In genomic region chr7:141465388-141466044, GRCm38 (mm10) we compare ENCODE assay signal across 9 mouse cellular contexts. TPM values are rescaled to one million over a fixed set of nuclear protein-coding genes. Genes with fewer than 3 reads are reported as not detected.
DNase-seq lines count a peak whose midpoint lies in the region; ATAC-seq and TF ChIP-seq lines count a peak whose summit lies in the region.
"Had no signal": no experiment of that assay in that cellular context is flagged by ENCODE, and none has a peak within 500 bp of the region (broad histone marks: within the 10 kb centered on the region; RNA-seq: fewer than 3 reads in every experiment).

No protein-coding gene starts in this region.

- ATAC-seq in lung, embryonic 16.5 days (ENCODE audit: low read depth): no peak
- ATAC-seq in heart, postnatal 0 days (ENCODE audit: insufficient read depth, low read depth): no peak
- no peak for ATAC-seq in stomach, embryonic 14.5 days (ENCODE audit: insufficient number of reproducible peaks, insufficient read depth, low FRiP score, low read depth)

- H3K9me3 ChIP-seq in lung, embryonic 16.5 days (ENCODE audit: control insufficient read depth, low read length): no peaks in the 10 kb centered on the region
- H3K9me3 ChIP-seq in heart, postnatal 0 days (replicated peaks; ENCODE audit: control insufficient read depth, low read length): no peaks in the 10 kb centered on the region
- H3K9me3 ChIP-seq in stomach, embryonic 14.5 days (ENCODE audit: control insufficient read depth, low read depth, low read length): no peaks in the 10 kb centered on the region

- H3K36me3 ChIP-seq in lung, embryonic 16.5 days (ENCODE audit: control insufficient read depth, insufficient read depth, low read length): peaks cover 8% of the 10 kb centered on the region
- H3K36me3 ChIP-seq in heart, postnatal 0 days (replicated peaks; ENCODE audit: control insufficient read depth, insufficient read depth, low read length): peaks cover 9% of the 10 kb centered on the region
- peaks cover 9% of the 10 kb centered on the region; the same call in 1 of the 2 replicates for H3K36me3 ChIP-seq in stomach, embryonic 14.5 days (ENCODE audit: control insufficient read depth, insufficient read depth, low read length)

- no peak overlapping the region for H3K4me3 ChIP-seq in lung, embryonic 16.5 days (ENCODE audit: low read length)
- H3K4me3 ChIP-seq in heart, postnatal 0 days (ENCODE audit: low read depth, low read length): 0 out of 2 replicates have a peak overlapping the region, but pooled peaks have one; percentile 36
- H3K4me3 ChIP-seq in stomach, embryonic 14.5 days (ENCODE audit: low read depth, low read length): 0 out of 2 replicates have a peak overlapping the region, but pooled peaks have one; percentile 11

- peak overlapping the region; percentile 32; the same call in 1 of the 2 replicates for H3K9ac ChIP-seq in lung, embryonic 16.5 days (ENCODE audit: low read length)
- H3K9ac ChIP-seq in heart, postnatal 0 days (replicated peaks; ENCODE audit: low read depth, low read length): peak overlapping the region; percentile 9; the same call in 1 of the 2 replicates
- no peak overlapping the region for H3K9ac ChIP-seq in stomach, embryonic 14.5 days (replicated peaks; ENCODE audit: low read depth, low read length)

- peaks cover 38% of the 10 kb centered on the region for H3K27me3 ChIP-seq in lung, embryonic 16.5 days (ENCODE audit: control insufficient read depth, insufficient read depth, low read depth, low read length)
- peaks cover 16% of the 10 kb centered on the region; the same call in 1 of the 2 replicates for H3K27me3 ChIP-seq in heart, postnatal 0 days (ENCODE audit: control insufficient read depth, insufficient read depth, low read length)
- H3K27me3 ChIP-seq in stomach, embryonic 14.5 days (ENCODE audit: control insufficient read depth, insufficient read depth, low read length): peaks cover 19% of the 10 kb centered on the region; the same call in 1 of the 2 replicates
- H3K27me3 ChIP-seq: CH12.LX had no signal

- TF ChIP-seq EP300 in heart, postnatal 0 days (IDR thresholded peaks at IDR 0.05; ENCODE audit: low read depth): no peak

- TF ChIP-seq CTCF in heart, postnatal 0 days (IDR thresholded peaks at IDR 0.05; ENCODE audit: low read depth): no peak

- peak overlapping the region; percentile 46; the same call in 1 of the 2 replicates for H3K4me2 ChIP-seq in lung, embryonic 16.5 days (ENCODE audit: low read depth, low read length)
- H3K4me2 ChIP-seq in heart, postnatal 0 days (ENCODE audit: low read depth, low read length): peak overlapping the region; percentile 53
- peak overlapping the region; percentile 34; the same call in 1 of the 2 replicates for H3K4me2 ChIP-seq in stomach, embryonic 14.5 days (replicated peaks; ENCODE audit: low read depth, low read length)

- 39% methylated on average over 8 of the region's 10 CpGs for WGBS in lung, embryonic 16.5 days
- 38% methylated on average over 10 of the region's 10 CpGs for WGBS in heart, postnatal 0 days
- 32% methylated on average over 10 of the region's 10 CpGs for WGBS in stomach, embryonic 14.5 days

- DNase-seq in cerebellum, adult 9-11 months: peak; percentile 68
- DNase-seq in cerebellum, adult 8-10 months: no peak
- DNase-seq in lung, postnatal 25 days (ENCODE audit: low spot score): no peak
- DNase-seq in heart, postnatal 0 days (ENCODE audit: low spot score): no peak
- no peak for DNase-seq in ovary, adult 18-20 months (ENCODE audit: low spot score)
- DNase-seq in T-cell, adult 2 months (ENCODE audit: low spot score): no peak

- H3K27ac ChIP-seq in lung, embryonic 16.5 days (ENCODE audit: low read length): no peak overlapping the region
- H3K27ac ChIP-seq in heart, postnatal 0 days (ENCODE audit: low read depth): peak overlapping the region; percentile 64
- H3K27ac ChIP-seq in stomach, embryonic 14.5 days (ENCODE audit: low read length): no peak overlapping the region

- peaks cover 65% of the 10 kb centered on the region for H3K4me1 ChIP-seq in lung, embryonic 16.5 days (replicated peaks; ENCODE audit: control insufficient read depth, insufficient read depth, low read length)
- H3K4me1 ChIP-seq in heart, postnatal 0 days (ENCODE audit: control insufficient read depth, insufficient read depth): peaks cover 33% of the 10 kb centered on the region
- H3K4me1 ChIP-seq in stomach, embryonic 14.5 days (ENCODE audit: control insufficient read depth, insufficient read depth, low read length): peaks cover 45% of the 10 kb centered on the region

RNA-seq across cellular contexts. Expression of gene Cd151, which starts 1.7 kb away (rescaled TPM):
- 36.4 and 39.3 TPM in 2 replicates for polyA plus RNA-seq in lung, embryonic 16.5 days (2015; fragmentation: Nextera tagmentation; extraction: Ambion mirVana)
- 288 and 323 TPM in 2 replicates for total RNA-seq in heart, postnatal 0 days (2014; rRNA removed; ENCODE audit: low replicate concordance)
- polyA plus RNA-seq in heart, postnatal 0 days (2015; fragmentation: Nextera tagmentation; extraction: Ambion mirVana): 37.8 and 39.7 TPM in 2 replicates
- 87.0 and 94.0 TPM in 2 replicates for polyA plus RNA-seq in stomach, embryonic 14.5 days (2014; fragmentation: Nextera tagmentation; extraction: Ambion mirVana)

RNA-seq across cellular contexts. Expression of gene Cracr2b, which starts 4.6 kb away (rescaled TPM):
- 39.3 and 42.0 TPM in 2 replicates for polyA plus RNA-seq in lung, embryonic 16.5 days (2015; fragmentation: Nextera tagmentation; extraction: Ambion mirVana)
- 6.2 and 134 TPM in 2 replicates for total RNA-seq in heart, postnatal 0 days (2014; rRNA removed; ENCODE audit: low replicate concordance)
- 23.9 and 24.2 TPM in 2 replicates for polyA plus RNA-seq in heart, postnatal 0 days (2015; fragmentation: Nextera tagmentation; extraction: Ambion mirVana)
- polyA plus RNA-seq in stomach, embryonic 14.5 days (2014; fragmentation: Nextera tagmentation; extraction: Ambion mirVana): 15.5 and 20.2 TPM in 2 replicates
- total RNA-seq: CH12.LX had no signal

RNA-seq across cellular contexts. Expression of gene Polr2l, which starts 9.4 kb away (rescaled TPM):
- 59.9 and 61.3 TPM in 2 replicates for polyA plus RNA-seq in lung, embryonic 16.5 days (2015; fragmentation: Nextera tagmentation; extraction: Ambion mirVana)
- total RNA-seq in heart, postnatal 0 days (2014; rRNA removed; ENCODE audit: low replicate concordance): 17.4 and 32.3 TPM in 2 replicates
- 77.6 and 81.3 TPM in 2 replicates for polyA plus RNA-seq in heart, postnatal 0 days (2015; fragmentation: Nextera tagmentation; extraction: Ambion mirVana)
- polyA plus RNA-seq in stomach, embryonic 14.5 days (2014; fragmentation: Nextera tagmentation; extraction: Ambion mirVana): 65.1 and 72.3 TPM in 2 replicates

RNA-seq across cellular contexts. Expression of gene Tspan4, which starts 9.5 kb away (rescaled TPM):
- polyA plus RNA-seq in lung, embryonic 16.5 days (2015; fragmentation: Nextera tagmentation; extraction: Ambion mirVana): 88.3 and 91.2 TPM in 2 replicates
- total RNA-seq in heart, postnatal 0 days (2014; rRNA removed; ENCODE audit: low replicate concordance): 84.2 and 87.8 TPM in 2 replicates
- polyA plus RNA-seq in heart, postnatal 0 days (2015; fragmentation: Nextera tagmentation; extraction: Ambion mirVana): 72.2 and 72.3 TPM in 2 replicates
- polyA plus RNA-seq in stomach, embryonic 14.5 days (2014; fragmentation: Nextera tagmentation; extraction: Ambion mirVana): 72.1 and 76.7 TPM in 2 replicates

RNA-seq across cellular contexts. Expression of gene Pnpla2, which starts 10.5 kb away (rescaled TPM):
- 42.9 and 46.2 TPM in 2 replicates for polyA plus RNA-seq in lung, embryonic 16.5 days (2015; fragmentation: Nextera tagmentation; extraction: Ambion mirVana)
- 47.9 and 63.8 TPM in 2 replicates for total RNA-seq in heart, postnatal 0 days (2014; rRNA removed; ENCODE audit: low replicate concordance)
- polyA plus RNA-seq in heart, postnatal 0 days (2015; fragmentation: Nextera tagmentation; extraction: Ambion mirVana): 157 and 159 TPM in 2 replicates
- 21.7 and 26.0 TPM in 2 replicates for polyA plus RNA-seq in stomach, embryonic 14.5 days (2014; fragmentation: Nextera tagmentation; extraction: Ambion mirVana)
